ENCODE assay signal across 9 mouse cellular contexts in the genomic region with DNA sequence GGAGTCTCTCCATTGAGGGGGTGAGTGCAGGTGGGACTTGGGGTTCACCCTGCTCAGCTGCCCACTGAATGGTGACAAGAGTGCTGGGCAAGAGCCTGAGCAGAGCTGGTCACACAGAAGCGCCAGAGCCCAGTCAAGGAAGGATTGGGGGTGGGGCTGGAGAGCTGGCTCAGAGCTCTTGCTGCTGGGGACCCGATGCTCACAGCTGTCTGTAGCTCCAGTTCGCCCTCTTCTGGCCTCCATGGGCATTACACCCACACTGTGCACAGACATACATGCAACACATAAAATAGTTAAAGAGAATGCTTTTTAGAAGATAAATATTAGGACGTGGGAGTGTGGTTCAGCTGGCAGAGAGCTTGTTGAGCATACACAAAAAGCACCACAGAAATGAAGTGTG. TPM values are rescaled to one million over a fixed set of nuclear protein-coding genes. Genes with fewer than 3 reads are reported as not detected.
DNase-seq lines count a peak whose midpoint lies in the region; ATAC-seq lines count a peak whose summit lies in the region.
"Had no signal": no experiment of that assay in that cellular context is flagged by ENCODE, and none has a peak within 500 bp of the region (broad histone marks: within the 10 kb centered on the region; RNA-seq: fewer than 3 reads in every experiment).

No protein-coding gene starts in this region.

- H3K4me3 ChIP-seq in liver, embryonic 12.5 days: no peak overlapping the region
- H3K4me3 ChIP-seq in midbrain, embryonic 15.5 days: no peak overlapping the region

- no peak overlapping the region for H3K9ac ChIP-seq in liver, embryonic 12.5 days
- H3K9ac ChIP-seq in midbrain, embryonic 15.5 days: no peak overlapping the region

- WGBS in liver, embryonic 12.5 days (ENCODE audit: insufficient replicate concordance): 56% methylated on average over 4 of the region's 4 CpGs
- 56% methylated on average over 4 of the region's 4 CpGs for WGBS in midbrain, embryonic 15.5 days

- DNase-seq in liver: peak; percentile 49
- peak; percentile 35 for DNase-seq in NIH3T3 (ENCODE audit: low read depth)
- DNase-seq in splenic B cell, adult 2 months (ENCODE audit: low read depth, low spot score): peak; percentile 52
- DNase-seq in frontal cortex, postnatal 36 days (ENCODE audit: low spot score in 2 of 2): no peak
- no peak for DNase-seq in ovary, postnatal 36 days (ENCODE audit: low spot score)

- H3K9me3 ChIP-seq in liver, embryonic 12.5 days (replicated peaks): 0 out of 2 replicates have a peak, but pooled peaks cover 3% of the 10 kb centered on the region
- H3K9me3 ChIP-seq in midbrain, embryonic 15.5 days: no peaks in the 10 kb centered on the region

- no peaks in the 10 kb centered on the region for H3K36me3 ChIP-seq in liver, embryonic 12.5 days
- no peaks in the 10 kb centered on the region for H3K36me3 ChIP-seq in splenic B cell, adult 2 months (ENCODE audit: control insufficient read depth, insufficient read depth, low read length, poor library complexity, severe bottlenecking)
- H3K36me3 ChIP-seq in midbrain, embryonic 15.5 days (replicated peaks): no peaks in the 10 kb centered on the region

- H3K27ac ChIP-seq in liver, embryonic 12.5 days: no peak overlapping the region
- no peak overlapping the region for H3K27ac ChIP-seq in midbrain, embryonic 15.5 days

- no peak overlapping the region for H3K4me2 ChIP-seq in liver, embryonic 12.5 days
- H3K4me2 ChIP-seq in midbrain, embryonic 15.5 days: no peak overlapping the region

- peaks cover 4% of the 10 kb centered on the region for H3K4me1 ChIP-seq in liver, embryonic 12.5 days
- no peaks in the 10 kb centered on the region for H3K4me1 ChIP-seq in midbrain, embryonic 15.5 days

- peaks cover 11% of the 10 kb centered on the region for H3K27me3 ChIP-seq in liver, embryonic 12.5 days (replicated peaks)
- no peaks in the 10 kb centered on the region for H3K27me3 ChIP-seq in splenic B cell, adult 2 months (ENCODE audit: control insufficient read depth, insufficient read depth, low read length, poor library complexity, severe bottlenecking)
- H3K27me3 ChIP-seq in midbrain, embryonic 15.5 days (replicated peaks): no peaks in the 10 kb centered on the region

- ATAC-seq in liver, embryonic 12.5 days: no peak
- 0 out of 2 replicates have a peak, but pooled peaks have one; percentile 31 for ATAC-seq in erythroblast, adult 5-6 weeks (replicated peaks; ENCODE audit: low FRiP score, poor library complexity, severe bottlenecking)
- no peak for ATAC-seq in midbrain, embryonic 15.5 days (replicated peaks)

RNA-seq across cellular contexts. Expression of a gene that starts 43.8 kb away (rescaled TPM):
- polyA plus RNA-seq in liver, embryonic 12.5 days (2016; fragmentation: Nextera tagmentation; extraction: Ambion mirVana): 0.11 and 0.18 TPM in 2 replicates
- not detected in 2 replicates for total RNA-seq in erythroblast, adult 5-6 weeks (2015; ENCODE audit: low replicate concordance)
- total RNA-seq in erythroblast, adult 5-6 weeks (2017; ENCODE audit: low replicate concordance): 0.51 TPM in 1 of 2 replicates, not detected in the other
- polyA plus RNA-seq in midbrain, embryonic 15.5 days (2015; fragmentation: Nextera tagmentation; extraction: Ambion mirVana): 0.27 and 0.70 TPM in 2 replicates
- total RNA-seq: common myeloid progenitor, adult 5-6 weeks had no signal

RNA-seq across cellular contexts. Expression of a gene that starts 52.2 kb away (rescaled TPM):
- polyA plus RNA-seq in liver, embryonic 12.5 days (2016; fragmentation: Nextera tagmentation; extraction: Ambion mirVana): 157 TPM in 2 replicates
- 116 and 151 TPM in 2 replicates for total RNA-seq in erythroblast, adult 5-6 weeks (2015; ENCODE audit: low replicate concordance)
- 176 and 297 TPM in 2 replicates for total RNA-seq in erythroblast, adult 5-6 weeks (2017; ENCODE audit: low replicate concordance)
- 183 and 190 TPM in 2 replicates for polyA plus RNA-seq in midbrain, embryonic 15.5 days (2015; fragmentation: Nextera tagmentation; extraction: Ambion mirVana)

Comparison
In these comparisons a context has a peak if more than half of its experiments do, and no peak if none do; other contexts are left out.
1. DNase-seq: peak in liver (single experiment), NIH3T3 (single experiment) and splenic B cell, adult 2 months (single experiment); none in frontal cortex, postnatal 36 days (0 of 2) and ovary, postnatal 36 days (single experiment).